Mouse (Mus musculus): Measurements from ENCODE around the gene Cfap77. TPM values are rescaled to one million over a fixed set of nuclear protein-coding genes. Genes with fewer than 3 reads are reported as not detected.
A peak's percentile ranks its signal among the peaks of the same experiment; 100 is the strongest.

Cfap77 gene
- total RNA-seq, 2 experiments from 2014 or later: 0.27 TPM; not detected in 1

GRCm38 (mm10) chr2:28994014-28994413 lies 60.9 kb downstream of the Cfap77 start:
- no peak for DNase-seq

DNA sequence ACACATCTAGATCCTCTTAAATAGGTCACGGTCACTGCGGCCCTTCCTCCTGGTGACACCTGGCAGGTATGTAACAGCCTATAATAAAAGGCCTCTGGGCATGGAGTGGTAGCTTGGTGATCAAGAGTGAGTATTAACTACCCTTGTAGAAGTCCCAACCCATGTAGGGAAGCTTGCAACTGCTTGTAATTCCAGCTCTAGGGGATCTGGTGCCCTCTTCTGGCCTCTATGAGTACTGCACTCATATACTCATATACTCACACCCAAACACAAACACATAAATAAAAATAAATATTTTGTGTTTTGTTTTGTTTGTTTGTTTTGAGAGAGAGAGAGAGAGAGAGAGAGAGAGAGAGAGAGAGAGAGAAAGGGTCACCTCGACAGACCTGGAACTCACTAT lies 66.1 kb downstream of the Cfap77 start:
- no peak for DNase-seq

GRCm38 (mm10) chr2:28980080-28980910 lies 74.6 kb downstream of the Cfap77 start:
- no peak for DNase-seq

GRCm38 (mm10) chr2:28978461-28978860 lies 76.4 kb downstream of the Cfap77 start:
- no peak for DNase-seq

- peak; percentile 88 for DNase-seq
Measured at GRCm38 (mm10) chr2:28976635-28977034, 78.2 kb downstream of the Cfap77 start.

DNA sequence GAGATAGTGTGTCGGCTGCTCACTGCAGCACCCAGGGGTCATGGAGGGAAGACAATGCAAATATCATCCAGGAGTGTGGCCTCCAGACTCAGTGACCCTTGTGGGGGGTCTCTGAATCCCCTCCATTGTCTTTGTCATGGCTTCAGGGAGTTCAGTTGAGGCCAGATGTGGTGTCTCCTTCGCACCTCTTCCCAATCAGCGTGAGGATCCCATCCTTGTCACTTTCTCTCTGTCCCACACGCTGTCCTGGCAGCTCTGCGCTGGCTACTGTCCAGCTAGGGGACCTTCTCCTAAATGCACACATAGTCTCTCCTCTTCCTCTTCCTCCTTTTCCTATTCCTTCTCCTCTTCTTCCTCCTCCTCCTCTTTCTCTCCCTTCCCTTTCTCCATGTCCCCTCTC lies 79.3 kb downstream of the Cfap77 start:
- DNase-seq: no peak

GRCm38 (mm10) chr2:28974520-28974919 lies 80.3 kb downstream of the Cfap77 start:
- no peak for DNase-seq

DNA sequence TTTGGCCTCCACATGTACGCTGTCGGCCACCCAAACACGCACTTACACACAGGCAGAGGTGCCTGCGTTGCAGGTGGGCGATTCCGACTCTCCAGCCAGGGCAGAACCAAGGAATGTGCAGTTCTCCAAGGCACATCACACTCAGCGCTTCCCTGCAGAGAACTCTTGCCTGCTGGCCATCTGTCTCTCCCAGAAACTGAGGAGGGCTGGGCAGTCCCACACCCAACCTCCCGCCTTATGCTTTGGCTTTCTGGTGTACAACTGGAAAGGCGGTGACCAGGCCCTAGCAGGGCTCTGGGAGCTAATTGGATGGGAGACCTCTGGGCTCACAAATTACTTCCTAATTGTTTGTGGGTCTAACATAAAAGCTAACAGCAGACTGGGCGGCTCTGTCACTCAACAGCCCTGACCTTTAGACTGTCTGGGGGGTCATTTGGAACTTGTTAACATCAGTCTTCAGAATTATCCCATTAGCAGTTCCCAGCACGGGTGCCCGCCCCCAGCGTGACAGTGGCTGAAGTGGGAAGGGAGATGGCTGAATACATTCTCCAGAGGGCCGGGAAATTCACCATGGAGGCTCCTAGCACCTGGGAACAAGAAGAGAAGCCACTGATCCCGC lies 80.9 kb downstream of the Cfap77 start:
- DNase-seq: no peak

DNA sequence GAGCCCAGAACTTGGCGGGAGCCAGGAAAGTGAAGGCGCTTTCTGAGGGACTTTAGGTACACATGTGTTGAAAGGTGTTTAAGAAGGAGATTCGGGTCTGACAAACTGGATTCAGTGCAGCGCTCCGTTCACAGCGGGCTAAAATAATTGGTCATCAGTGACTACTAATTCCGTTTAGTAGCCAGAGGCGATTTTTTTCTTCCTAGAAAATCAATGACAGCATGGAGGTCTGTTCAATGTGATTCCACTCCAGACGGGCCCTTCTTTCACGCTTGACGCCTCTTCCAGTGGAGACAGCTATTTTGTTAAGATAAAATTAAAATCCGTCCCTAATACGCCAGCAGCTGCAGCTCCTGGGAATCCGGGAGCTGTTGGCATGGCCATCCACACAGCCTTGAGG lies 84.4 kb downstream of the Cfap77 start:
- no peak for DNase-seq

DNA sequence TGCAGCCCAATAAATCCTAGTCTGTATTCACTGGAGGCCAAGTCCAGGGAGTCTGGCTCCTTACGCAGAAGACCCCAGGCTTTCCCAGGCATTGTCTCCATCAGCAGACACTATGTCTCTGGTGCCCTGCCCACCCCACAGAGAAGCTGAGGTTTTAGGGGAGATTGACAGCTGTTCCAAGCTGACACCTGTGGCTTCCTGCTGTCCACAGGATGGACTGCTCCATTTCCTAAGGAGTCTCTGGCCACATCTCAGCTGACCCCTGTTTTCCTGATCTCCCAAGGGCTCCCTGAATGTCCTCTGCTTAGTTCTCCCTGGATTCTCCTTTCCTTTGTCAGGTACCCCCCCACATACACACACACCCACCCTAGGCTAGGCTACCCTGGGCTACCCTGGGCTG lies 86.6 kb downstream of the Cfap77 start:
- no peak for DNase-seq

DNA sequence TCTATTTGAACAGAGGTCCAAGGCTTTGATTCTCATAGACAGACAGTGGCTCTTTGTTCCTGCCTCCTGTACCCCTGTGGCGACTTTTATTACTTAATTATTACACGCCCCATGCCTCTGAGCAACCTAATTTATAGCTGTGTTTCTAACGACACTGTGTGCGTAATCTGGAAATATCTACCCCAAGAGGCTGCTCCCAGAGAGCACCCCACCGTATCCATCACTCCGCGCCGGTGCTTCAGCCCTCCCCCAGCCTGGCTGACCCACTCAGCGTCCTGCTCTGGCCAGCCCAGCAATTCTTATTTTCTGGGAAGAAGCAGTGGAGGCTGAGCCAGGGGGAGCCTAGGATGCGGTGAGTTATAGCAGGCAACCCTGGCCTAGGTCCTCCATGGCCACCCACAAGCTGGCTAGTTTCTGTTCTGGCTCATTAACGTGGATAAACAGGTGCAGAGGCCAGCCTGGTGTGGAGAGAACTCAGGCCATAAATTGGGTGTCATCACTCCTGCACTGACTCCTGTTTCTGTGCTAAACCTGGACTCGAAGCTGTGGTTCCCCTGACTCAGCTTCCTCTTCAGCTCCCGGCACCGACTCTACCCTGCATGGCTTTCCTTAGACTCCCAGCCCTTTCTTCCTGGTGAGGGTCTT lies 88.6 kb downstream of the Cfap77 start:
- DNase-seq: no peak

DNA sequence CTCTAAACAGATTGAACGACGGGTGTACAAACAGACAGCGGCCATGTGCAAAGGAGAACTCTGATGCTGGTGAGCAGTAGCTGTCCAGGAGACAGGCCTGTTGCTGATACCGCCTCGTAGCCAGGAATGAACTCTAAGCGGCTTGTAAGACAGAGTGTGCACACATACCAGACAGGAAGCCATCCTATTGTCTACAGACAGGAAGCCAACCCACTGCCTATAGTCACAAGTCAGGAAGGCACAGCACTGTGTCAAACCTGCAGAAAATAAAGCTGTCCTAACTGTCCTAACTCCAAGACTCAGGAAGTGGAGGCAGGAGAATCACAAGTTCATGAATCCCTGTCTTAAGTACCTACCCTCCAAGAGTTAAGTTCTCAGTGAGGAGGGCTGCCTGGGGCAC lies 91.3 kb downstream of the Cfap77 start:
- DNase-seq: no peak

DNA sequence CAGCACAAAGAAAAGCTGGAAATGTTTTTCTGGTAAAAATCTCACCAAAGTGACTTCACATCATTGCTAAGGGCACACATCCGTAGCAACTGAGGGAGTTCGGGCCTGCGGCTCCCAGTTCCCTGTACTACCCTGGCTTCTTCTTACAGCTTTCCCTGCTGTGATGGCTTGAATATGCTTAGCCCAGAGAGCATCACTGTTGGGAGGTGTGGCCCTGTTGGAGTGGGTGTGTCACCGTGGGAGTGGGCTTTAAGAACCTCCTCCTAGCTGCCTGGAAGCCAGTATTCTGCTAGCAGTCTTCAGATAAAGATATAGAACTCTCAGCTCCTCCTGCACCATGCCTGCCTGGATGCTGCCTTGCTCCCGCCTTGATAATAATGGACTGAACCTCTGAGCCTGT lies 93.2 kb downstream of the Cfap77 start:
- DNase-seq: no peak

GRCm38 (mm10) chr2:28961024-28961585 lies 93.8 kb downstream of the Cfap77 start:
- DNase-seq: peak; percentile 26

DNA sequence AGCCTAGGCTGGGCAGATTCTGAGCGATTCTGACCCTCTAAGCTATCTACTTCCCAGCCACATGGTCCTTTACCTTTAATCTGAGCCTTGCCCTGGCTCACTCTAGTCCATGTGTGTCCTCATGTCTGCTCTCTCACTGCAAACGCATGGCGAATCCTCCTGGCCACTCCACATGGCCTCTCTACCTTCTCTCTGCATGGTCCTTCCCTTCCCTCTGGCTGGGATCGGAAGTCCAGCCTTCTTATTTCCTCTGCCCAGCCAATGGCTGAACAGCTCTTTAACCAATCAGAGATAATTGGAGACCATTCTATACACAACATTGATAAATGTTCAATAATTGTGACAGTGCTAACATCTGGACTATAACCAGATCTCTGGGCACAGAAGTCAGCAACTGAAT lies 98.0 kb downstream of the Cfap77 start:
- no peak for DNase-seq

DNA sequence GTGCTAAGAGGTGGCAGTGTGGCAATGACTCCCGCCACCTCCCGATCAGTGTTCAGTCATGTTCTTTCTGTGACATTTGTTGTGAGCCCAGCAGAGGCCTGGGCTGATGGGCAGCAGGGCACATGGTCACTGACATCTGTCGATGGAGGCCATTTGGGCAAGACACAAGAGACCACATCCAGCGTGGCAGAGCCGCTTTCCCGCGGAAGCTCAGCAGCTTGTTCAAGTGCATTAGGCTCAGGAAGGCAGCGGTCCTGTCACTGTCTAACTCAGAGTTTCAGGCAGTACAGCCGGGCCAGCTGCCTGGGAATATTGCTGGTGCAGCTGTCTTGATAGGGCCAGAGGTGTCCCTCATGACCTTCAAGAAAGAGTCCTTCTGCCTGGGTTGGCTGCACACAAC lies 100.3 kb downstream of the Cfap77 start:
- no peak for DNase-seq

GRCm38 (mm10) chr2:28952981-28953380 lies 101.9 kb downstream of the Cfap77 start:
- DNase-seq: no peak

DNA sequence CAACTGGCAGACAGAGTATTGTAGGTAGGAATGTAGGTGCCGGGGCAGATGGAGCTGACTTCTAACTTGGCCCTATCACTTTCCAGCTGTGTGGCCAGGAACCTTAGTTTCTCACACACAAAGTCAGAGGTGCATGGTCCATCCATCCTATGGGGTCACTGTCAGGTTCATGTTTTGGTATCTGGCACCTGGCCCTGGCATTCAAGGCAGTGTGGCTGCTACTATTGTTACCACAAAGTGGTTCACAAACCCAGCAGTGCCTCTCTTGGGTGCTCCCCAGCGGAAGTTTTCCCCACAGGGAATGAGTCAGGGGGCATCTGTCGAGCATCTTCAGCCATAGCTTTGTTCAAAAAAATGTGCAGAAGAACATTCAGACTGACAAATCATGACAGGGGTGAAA lies 108.6 kb downstream of the Cfap77 start:
- DNase-seq: no peak

DNA sequence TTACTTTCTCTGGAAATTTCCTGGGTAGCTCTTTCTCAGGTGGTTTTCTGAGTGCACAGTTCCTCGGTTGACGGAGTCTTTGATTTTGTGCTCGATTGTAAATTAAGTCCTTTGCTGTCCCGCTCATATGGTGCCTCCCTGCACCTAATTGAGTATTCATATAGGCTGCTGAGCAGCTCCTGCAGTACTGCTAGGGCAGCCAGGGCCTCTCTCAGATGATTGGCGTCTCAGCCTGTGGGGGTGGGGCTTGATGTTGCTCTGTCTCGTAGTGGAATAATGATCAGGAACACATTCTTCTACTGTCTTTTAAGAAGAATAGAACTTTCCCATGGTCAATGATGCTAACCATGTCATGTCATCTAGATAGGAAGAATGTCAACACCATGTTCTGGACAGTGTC lies 109.5 kb downstream of the Cfap77 start:
- no peak for DNase-seq

- DNase-seq: no peak
Measured at GRCm38 (mm10) chr2:28943666-28944516, 111.0 kb downstream of the Cfap77 start.

- no peak for DNase-seq
Measured at GRCm38 (mm10) chr2:28938997-28939396, 115.9 kb downstream of the Cfap77 start.

GRCm38 (mm10) chr2:28930571-28930970 lies 124.3 kb downstream of the Cfap77 start:
- DNase-seq: no peak

All from heart, postnatal 4 days (tissue).